Mouse (Mus musculus): ENCODE results near the gene Tspan5. TPM values are rescaled to one million over a fixed set of nuclear protein-coding genes. Genes with fewer than 3 reads are reported as not detected.
A peak's percentile ranks its signal among the peaks of the same experiment; 100 is the strongest.

The Tspan5 gene
- polyA plus RNA-seq, 1 experiment from 2014 or later: 34.9 TPM

GRCm38 (mm10) chr3:138801661-138802060 lies 59.7 kb downstream of the Tspan5 start:
- no peak overlapping the region for H3K4me3 ChIP-seq (replicated peaks)

GRCm38 (mm10) chr3:138802722-138803443 lies 60.9 kb downstream of the Tspan5 start:
- no peak overlapping the region for H3K4me2 ChIP-seq
- H3K9ac ChIP-seq: no peak overlapping the region
- H3K4me3 ChIP-seq (replicated peaks): no peak overlapping the region
- no peak overlapping the region for H3K27ac ChIP-seq
- no peaks in the 10 kb centered on the region for H3K9me3 ChIP-seq
- no peak for ATAC-seq (ENCODE audit: insufficient read depth, low FRiP score, low read depth)
- WGBS: 69% methylated on average over 21 of the region's 21 CpGs
- H3K27me3 ChIP-seq (replicated peaks): no peaks in the 10 kb centered on the region
- H3K36me3 ChIP-seq: no peaks in the 10 kb centered on the region
- H3K4me1 ChIP-seq: peaks cover 18% of the 10 kb centered on the region; the same call in 1 of the 2 replicates

More at GRCm38 (mm10) chr3:138801661-138802060, 59.7 kb downstream of the Tspan5 start:
- no peak for ATAC-seq (ENCODE audit: insufficient read depth, low FRiP score, low read depth)
- no peak overlapping the region for H3K4me2 ChIP-seq
- no peaks in the 10 kb centered on the region for H3K36me3 ChIP-seq
- no peaks in the 10 kb centered on the region for H3K27me3 ChIP-seq (replicated peaks)
- no peak overlapping the region for H3K9ac ChIP-seq
- peak overlapping the region; percentile 9; the same call in 1 of the 2 replicates for H3K27ac ChIP-seq
- peaks cover 18% of the 10 kb centered on the region; the same call in 1 of the 2 replicates for H3K4me1 ChIP-seq
- no peaks in the 10 kb centered on the region for H3K9me3 ChIP-seq
- WGBS: 80% methylated on average over 6 of the region's 6 CpGs

GRCm38 (mm10) chr3:138803444-138804085 lies 61.6 kb downstream of the Tspan5 start:
- no peak for ATAC-seq (ENCODE audit: insufficient read depth, low FRiP score, low read depth)
- Histone ChIP-seq H3K27ac (no peak overlapping the region), H3K36me3 (no peaks in the 10 kb centered on the region), H3K9me3 (no peaks in the 10 kb centered on the region), H3K4me1 (peaks cover 18% of the 10 kb centered on the region; the same call in 1 of the 2 replicates), H3K4me2 (no peak overlapping the region), H3K9ac (no peak overlapping the region), H3K27me3 (replicated peaks) (no peaks in the 10 kb centered on the region), H3K4me3 (replicated peaks) (no peak overlapping the region)
- 86% methylated on average over 11 of the region's 11 CpGs for WGBS

- H3K27ac ChIP-seq: no peak overlapping the region
- WGBS: 75% methylated on average over 11 of the region's 11 CpGs
- H3K36me3 ChIP-seq: no peaks in the 10 kb centered on the region
- no peaks in the 10 kb centered on the region for H3K27me3 ChIP-seq (replicated peaks)
- no peaks in the 10 kb centered on the region for H3K9me3 ChIP-seq
- ATAC-seq (ENCODE audit: insufficient read depth, low FRiP score, low read depth): no peak
- no peak overlapping the region for H3K4me2 ChIP-seq
- H3K4me3 ChIP-seq (replicated peaks): no peak overlapping the region
- peaks cover 18% of the 10 kb centered on the region; the same call in 1 of the 2 replicates for H3K4me1 ChIP-seq
- H3K9ac ChIP-seq: no peak overlapping the region
Measured at GRCm38 (mm10) chr3:138804104-138805048, 62.4 kb downstream of the Tspan5 start.

GRCm38 (mm10) chr3:138807795-138808194 lies 65.8 kb downstream of the Tspan5 start:
- H3K27ac ChIP-seq: no peak overlapping the region
- 77% methylated on average over 4 of the region's 4 CpGs for WGBS
- no peaks in the 10 kb centered on the region for H3K27me3 ChIP-seq (replicated peaks)
- H3K4me2 ChIP-seq: no peak overlapping the region
- no peaks in the 10 kb centered on the region for H3K9me3 ChIP-seq
- no peaks in the 10 kb centered on the region for H3K4me1 ChIP-seq
- H3K9ac ChIP-seq: no peak overlapping the region
- H3K4me3 ChIP-seq (replicated peaks): no peak overlapping the region
- ATAC-seq (ENCODE audit: insufficient read depth, low FRiP score, low read depth): no peak
- no peaks in the 10 kb centered on the region for H3K36me3 ChIP-seq

- WGBS: 82% methylated on average over 8 of the region's 8 CpGs
- Histone ChIP-seq H3K4me2 (no peak overlapping the region), H3K9me3 (no peaks in the 10 kb centered on the region), H3K36me3 (no peaks in the 10 kb centered on the region), H3K27ac (no peak overlapping the region), H3K4me3 (replicated peaks) (no peak overlapping the region), H3K9ac (no peak overlapping the region), H3K27me3 (replicated peaks) (no peaks in the 10 kb centered on the region), H3K4me1 (no peaks in the 10 kb centered on the region)
- peak; percentile 29; the same call in 1 of the 2 replicates for ATAC-seq (ENCODE audit: insufficient read depth, low FRiP score, low read depth)
Measured at GRCm38 (mm10) chr3:138809509-138809908, 67.5 kb downstream of the Tspan5 start.

- no peak overlapping the region for H3K4me3 ChIP-seq (replicated peaks)
- no peaks in the 10 kb centered on the region for H3K27me3 ChIP-seq (replicated peaks)
- no peaks in the 10 kb centered on the region for H3K9me3 ChIP-seq
- 0 out of 2 replicates have a peak, but pooled peaks cover 7% of the 10 kb centered on the region for H3K4me1 ChIP-seq
- no peak for ATAC-seq (ENCODE audit: insufficient read depth, low FRiP score, low read depth)
- no peaks in the 10 kb centered on the region for H3K36me3 ChIP-seq
- 48% methylated on average over 3 of the region's 3 CpGs for WGBS
- no peak overlapping the region for H3K9ac ChIP-seq
- no peak overlapping the region for H3K4me2 ChIP-seq
- H3K27ac ChIP-seq: no peak overlapping the region
Measured at GRCm38 (mm10) chr3:138812565-138812964, 70.6 kb downstream of the Tspan5 start.

GRCm38 (mm10) chr3:138813139-138813810 lies 71.3 kb downstream of the Tspan5 start:
- H3K4me3 ChIP-seq (replicated peaks): no peak overlapping the region
- no peak for ATAC-seq (ENCODE audit: insufficient read depth, low FRiP score, low read depth)
- H3K4me2 ChIP-seq: no peak overlapping the region
- no peak overlapping the region for H3K27ac ChIP-seq
- no peaks in the 10 kb centered on the region for H3K27me3 ChIP-seq (replicated peaks)
- no peaks in the 10 kb centered on the region for H3K36me3 ChIP-seq
- no peak overlapping the region for H3K9ac ChIP-seq
- 75% methylated on average over 13 of the region's 13 CpGs for WGBS
- 0 out of 2 replicates have a peak, but pooled peaks cover 7% of the 10 kb centered on the region for H3K4me1 ChIP-seq
- no peaks in the 10 kb centered on the region for H3K9me3 ChIP-seq

GRCm38 (mm10) chr3:138814457-138814856 lies 72.5 kb downstream of the Tspan5 start:
- H3K36me3 ChIP-seq: no peaks in the 10 kb centered on the region
- no peak overlapping the region for H3K27ac ChIP-seq
- WGBS: 66% methylated on average over 5 of the region's 5 CpGs
- no peaks in the 10 kb centered on the region for H3K9me3 ChIP-seq
- H3K9ac ChIP-seq: no peak overlapping the region
- ATAC-seq (ENCODE audit: insufficient read depth, low FRiP score, low read depth): no peak
- no peak overlapping the region for H3K4me2 ChIP-seq
- H3K4me3 ChIP-seq (replicated peaks): no peak overlapping the region
- H3K27me3 ChIP-seq (replicated peaks): no peaks in the 10 kb centered on the region
- 0 out of 2 replicates have a peak, but pooled peaks cover 7% of the 10 kb centered on the region for H3K4me1 ChIP-seq

GRCm38 (mm10) chr3:138815127-138815837 lies 73.3 kb downstream of the Tspan5 start:
- Histone ChIP-seq H3K4me1 (0 out of 2 replicates have a peak, but pooled peaks cover 9% of the 10 kb centered on the region), H3K27ac (no peak overlapping the region), H3K27me3 (replicated peaks) (no peaks in the 10 kb centered on the region), H3K9ac (no peak overlapping the region), H3K9me3 (no peaks in the 10 kb centered on the region), H3K36me3 (no peaks in the 10 kb centered on the region), H3K4me3 (replicated peaks) (no peak overlapping the region), H3K4me2 (no peak overlapping the region)
- ATAC-seq (ENCODE audit: insufficient read depth, low FRiP score, low read depth): peak; percentile 22; the same call in 1 of the 2 replicates
- WGBS: 70% methylated on average over 7 of the region's 7 CpGs
